Mouse (Mus musculus) inflammation-experienced regulatory T-cells, adult 6 months (primary cell): ENCODE measurements around the gene Dnm3. TPM values are rescaled to one million over a fixed set of nuclear protein-coding genes. Genes with fewer than 3 reads are reported as not detected.
"Not testable (repeated sequence)": the region's sequence is repeated elsewhere in the genome, so short reads cannot be mapped to it uniquely, and the experiment has no call there.

ENCODE experiments used
- ATAC-seq: one replicate; pipeline ENCODE4 v1.8.0; 2017
- polyA plus RNA-seq, 3 experiments: library from polyadenylated mRNA; unstranded; fragments of 100-300 nt; shearing (Covaris generic); gene quantifications; one replicate each; pipeline ENCODE4 v1.2.1; 2017

Dnm3 gene
- polyA plus RNA-seq, 3 experiments from 2014 or later = 0.92 to 1.1 (median 1.1) TPM

GRCm38 (mm10) chr1:162425930-162426478, 51.8 kb downstream of the Dnm3 start:
- no peak for ATAC-seq

- no peak for ATAC-seq
Measured at GRCm38 (mm10) chr1:162422826-162423225, 55.0 kb downstream of the Dnm3 start.

GRCm38 (mm10) chr1:162413791-162414190, 64.0 kb downstream of the Dnm3 start:
- ATAC-seq = no peak

GRCm38 (mm10) chr1:162412787-162413429, 64.9 kb downstream of the Dnm3 start:
- ATAC-seq = no peak

- ATAC-seq = no peak
Measured at GRCm38 (mm10) chr1:162410207-162410965, 67.4 kb downstream of the Dnm3 start.

- no peak for ATAC-seq
Measured at GRCm38 (mm10) chr1:162394549-162394948, 83.3 kb downstream of the Dnm3 start.

GRCm38 (mm10) chr1:162388442-162389165, 89.2 kb downstream of the Dnm3 start:
- ATAC-seq = no peak

- ATAC-seq = not testable (repeated sequence)
Measured at GRCm38 (mm10) chr1:162373068-162373467, 104.8 kb downstream of the Dnm3 start.

- no peak for ATAC-seq
Measured at GRCm38 (mm10) chr1:162369726-162370125, 108.1 kb downstream of the Dnm3 start.

GRCm38 (mm10) chr1:162361978-162362377, 115.9 kb downstream of the Dnm3 start:
- ATAC-seq = no peak

- ATAC-seq = no peak
Measured at GRCm38 (mm10) chr1:162359270-162359669, 118.6 kb downstream of the Dnm3 start.

GRCm38 (mm10) chr1:162358036-162358435, 119.8 kb downstream of the Dnm3 start:
- ATAC-seq = no peak

GRCm38 (mm10) chr1:162356481-162356880, 121.4 kb downstream of the Dnm3 start:
- ATAC-seq = no peak

GRCm38 (mm10) chr1:162354780-162355179, 123.1 kb downstream of the Dnm3 start:
- ATAC-seq = no peak

GRCm38 (mm10) chr1:162353831-162354230, 124.0 kb downstream of the Dnm3 start:
- no peak for ATAC-seq

- ATAC-seq = no peak
Measured at GRCm38 (mm10) chr1:162349306-162349705, 128.5 kb downstream of the Dnm3 start.

GRCm38 (mm10) chr1:162346456-162347011, 131.3 kb downstream of the Dnm3 start:
- ATAC-seq = no peak

GRCm38 (mm10) chr1:162337170-162337569, 140.7 kb downstream of the Dnm3 start:
- ATAC-seq = no peak

GRCm38 (mm10) chr1:162336640-162337039, 141.2 kb downstream of the Dnm3 start:
- no peak for ATAC-seq

GRCm38 (mm10) chr1:162336224-162336623, 141.6 kb downstream of the Dnm3 start:
- no peak for ATAC-seq

GRCm38 (mm10) chr1:162328673-162329072, 149.2 kb downstream of the Dnm3 start:
- ATAC-seq = no peak

- no peak for ATAC-seq
Measured at GRCm38 (mm10) chr1:162327631-162328030, 150.2 kb downstream of the Dnm3 start.

- ATAC-seq = no peak
Measured at GRCm38 (mm10) chr1:162324412-162324811, 153.4 kb downstream of the Dnm3 start.
